Mouse (Mus musculus): ENCODE measurements around the gene Bcl3.

Gene Bcl3

DNA sequence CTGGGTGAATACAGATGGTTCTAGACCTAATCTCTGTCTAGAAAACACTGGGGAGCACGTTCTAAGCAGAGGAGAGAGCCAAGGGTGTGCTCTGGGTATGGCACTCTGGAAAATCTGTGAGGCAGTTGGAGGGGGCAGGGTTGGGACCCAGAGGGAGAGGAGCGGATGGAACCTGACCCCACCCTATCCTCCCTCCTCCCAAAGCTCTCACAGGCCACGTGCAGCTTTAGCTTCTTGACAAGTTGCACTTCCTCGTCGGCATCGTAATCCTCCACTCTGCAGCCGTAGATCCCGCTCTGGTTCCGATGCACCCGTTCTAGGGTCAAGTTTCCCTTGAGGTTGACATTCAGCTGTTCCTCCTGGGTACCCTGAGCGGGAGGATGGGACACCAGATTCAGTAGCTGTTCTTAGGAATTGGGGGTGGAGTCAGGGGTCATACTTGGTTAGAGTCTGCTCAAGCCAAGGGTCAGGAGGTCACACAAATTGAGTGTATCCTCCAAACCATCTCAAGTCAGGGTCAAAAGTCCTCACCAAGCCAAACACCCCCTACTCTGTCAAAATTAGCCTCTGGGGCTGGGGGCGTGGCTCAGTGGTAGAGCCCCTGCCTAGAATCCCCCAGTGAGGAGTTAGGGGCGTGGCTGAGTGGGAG is 58.6 kb downstream of the Bcl3 start:
- DNase-seq, result no peak

DNA sequence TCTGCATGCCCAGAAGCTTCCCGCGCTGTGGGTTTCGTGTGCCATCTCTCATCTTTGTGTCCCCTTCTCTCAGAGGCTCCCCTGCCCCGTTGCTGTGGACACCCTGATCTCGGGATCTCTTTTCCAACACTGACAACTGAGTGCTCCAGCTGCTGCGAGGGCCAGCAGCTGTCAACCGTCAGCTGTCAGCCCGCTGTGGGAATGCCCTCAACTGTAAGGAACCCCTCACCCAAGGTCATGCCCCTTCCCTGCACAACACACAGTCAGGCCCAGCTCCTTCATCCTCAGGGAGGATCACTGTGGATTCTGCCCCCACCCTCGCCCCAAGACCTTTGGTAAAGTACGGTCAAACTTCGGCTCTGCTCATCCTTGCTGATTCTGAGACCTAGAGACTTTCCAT is 60.3 kb downstream of the Bcl3 start:
- no peak for DNase-seq

DNA sequence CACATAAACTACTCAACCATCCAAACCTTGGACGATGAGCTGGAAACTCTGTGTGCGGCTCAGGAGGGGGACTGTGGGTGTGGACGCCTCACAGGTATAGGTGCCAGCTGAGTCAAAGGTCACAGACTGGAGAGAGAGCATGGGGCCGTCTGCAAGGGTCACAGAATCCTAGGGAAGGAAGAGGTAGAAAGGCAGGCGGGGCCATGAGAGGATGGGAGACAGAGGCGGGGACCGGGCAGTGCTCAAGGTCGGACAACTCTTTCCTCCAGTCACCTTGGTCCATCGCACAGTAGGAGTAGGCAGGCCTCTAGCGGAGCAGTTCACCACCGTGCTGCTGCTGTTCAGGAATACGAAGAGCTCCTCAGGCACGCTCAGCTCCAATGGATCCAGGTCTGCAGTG is 62.5 kb downstream of the Bcl3 start:
- no peak for DNase-seq

DNA sequence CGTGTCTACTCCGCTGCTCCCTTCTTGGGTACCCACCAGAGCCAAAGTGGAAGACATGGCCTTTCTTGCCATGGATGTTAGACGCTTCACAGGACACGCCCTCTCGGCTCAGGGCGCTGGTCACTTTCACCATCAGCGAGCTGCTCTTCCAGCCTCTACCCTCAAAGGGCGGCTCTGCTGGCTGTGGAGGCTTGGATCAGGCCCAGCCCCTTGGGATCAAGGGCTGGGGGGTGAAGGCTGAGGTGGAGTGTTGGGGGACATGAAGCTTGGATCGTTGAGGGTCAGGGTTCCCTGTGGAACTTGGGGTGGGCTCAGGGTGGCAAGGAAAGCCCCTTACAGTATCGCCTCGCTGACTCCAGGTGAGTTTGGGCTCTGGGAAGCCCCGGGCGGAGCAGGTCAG is 63.9 kb downstream of the Bcl3 start:
- no peak for DNase-seq
